Mouse (Mus musculus) layer of hippocampus, adult 2 months (tissue): ENCODE results near the gene Itprip. TPM values are rescaled to one million over a fixed set of nuclear protein-coding genes. Genes with fewer than 3 reads are reported as not detected.
A peak's percentile ranks its signal among the peaks of the same experiment; 100 is the strongest.

Experiments used
- DNase-seq, 2 experiments: peaks; one replicate each; pipeline ENCODE4 v3.0.0; 2022; ENCODE audit warnings: low spot score in 2 of 2
- H3K27ac ChIP-seq: fragments of 200-600 bp; 2 replicates; pipeline ENCODE4 v1.8.1; 2022
- H3K4me3 ChIP-seq: fragments of 200-600 bp; 2 replicates; pipeline ENCODE4 v1.8.1; 2022; ENCODE audit warnings: mild to moderate bottlenecking
- CTCF ChIP-seq: fragments of 200-600 bp; conservative IDR thresholded peaks from 2 replicates; pipeline ENCODE4 v1.8.1; 2022; ENCODE audit warnings: antibody characterized with exemption, mild to moderate bottlenecking, moderate library complexity
- total RNA-seq, 2 experiments: library from RNA; stranded (reverse); gene quantifications; 2 replicates each; pipeline ENCODE4 v1.2.3; 2021

Gene Itprip
- total RNA-seq, 2 experiments from 2014 or later = 1.2 to 1.9 TPM

DNA sequence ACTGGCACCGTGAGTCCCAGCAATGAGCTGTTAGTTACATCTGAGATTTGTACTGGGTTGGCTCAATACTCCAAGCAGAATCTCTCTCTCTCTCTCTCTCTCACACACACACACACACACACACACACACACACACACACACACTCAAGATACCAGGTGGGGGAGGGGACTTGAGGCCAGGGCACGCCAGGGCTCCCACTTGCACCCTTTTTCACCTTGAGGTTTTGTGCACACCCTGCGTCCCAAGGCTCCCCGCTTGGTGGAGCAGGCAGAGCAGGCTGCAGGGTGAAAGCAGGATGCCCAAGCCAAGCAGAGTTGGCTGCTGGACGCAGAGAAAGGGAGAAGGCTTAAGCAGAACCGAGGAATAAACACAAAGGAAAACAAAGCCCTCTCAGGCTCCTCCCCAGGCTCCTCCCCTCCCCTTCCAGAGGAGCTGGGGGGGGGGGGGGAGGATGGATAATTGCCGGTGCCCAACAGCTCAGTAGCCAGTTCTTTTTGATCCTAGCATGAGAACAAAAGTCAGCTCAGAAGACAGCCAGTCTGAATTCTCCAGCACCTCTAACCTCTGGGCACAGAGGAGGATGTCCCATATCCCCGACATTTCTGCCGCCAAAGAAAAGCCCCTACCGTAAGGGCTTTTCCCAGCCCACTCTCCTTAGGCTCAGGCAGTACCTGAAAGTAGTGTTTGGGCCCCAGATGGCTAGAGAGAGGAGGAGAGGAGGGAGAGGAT is 9.5 kb downstream of the Itprip start:
- TF ChIP-seq CTCF = no peak
- Histone ChIP-seq H3K27ac (no peak overlapping the region), H3K4me3 (no peak overlapping the region)
- no peak for DNase-seq

DNA sequence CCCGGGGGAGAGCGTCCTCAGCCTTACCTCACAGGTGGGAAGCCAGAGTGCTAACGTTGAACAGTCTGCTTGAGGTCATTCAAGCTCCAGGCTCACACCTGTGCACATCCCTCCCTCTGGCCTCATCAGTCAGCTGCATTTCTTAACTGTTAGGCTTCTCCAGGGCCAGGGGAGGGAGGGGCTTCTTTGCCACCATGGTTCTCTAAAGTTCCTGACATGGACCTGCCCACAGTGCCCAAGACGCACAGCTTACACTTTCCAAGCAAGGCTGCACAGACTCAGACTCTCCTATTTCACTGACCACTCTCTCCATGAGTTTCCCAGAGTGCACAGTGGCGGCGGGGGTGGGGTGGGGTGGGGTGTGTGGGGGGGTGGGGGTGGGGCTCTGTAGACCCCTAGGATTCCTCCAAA is 10.1 kb downstream of the Itprip start:
- DNase-seq = no peak
- no peak overlapping the region for H3K27ac ChIP-seq
- H3K4me3 ChIP-seq = no peak overlapping the region
- no peak for TF ChIP-seq CTCF

DNA sequence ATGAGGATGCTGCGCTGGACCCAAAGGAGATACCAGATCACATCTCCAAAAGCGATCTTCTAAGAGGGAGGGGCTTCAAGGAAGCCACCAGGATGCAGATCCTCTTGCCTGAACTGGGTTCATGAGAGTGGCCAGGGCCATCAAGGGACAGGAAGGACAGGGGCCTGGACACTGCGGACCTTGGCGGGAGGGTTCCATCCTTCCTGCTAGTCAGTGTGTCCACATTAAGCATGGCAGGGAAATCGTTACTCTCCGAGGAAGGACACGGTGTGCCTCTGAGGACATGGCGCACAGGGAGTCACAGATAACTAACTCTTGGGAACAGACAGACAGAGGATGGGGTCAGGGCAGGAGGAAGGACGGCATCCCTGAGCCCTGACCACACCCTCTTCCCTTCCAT is 11.5 kb downstream of the Itprip start:
- Histone ChIP-seq H3K27ac (no peak overlapping the region), H3K4me3 (no peak overlapping the region)
- TF ChIP-seq CTCF = no peak
- DNase-seq = no peak

DNA sequence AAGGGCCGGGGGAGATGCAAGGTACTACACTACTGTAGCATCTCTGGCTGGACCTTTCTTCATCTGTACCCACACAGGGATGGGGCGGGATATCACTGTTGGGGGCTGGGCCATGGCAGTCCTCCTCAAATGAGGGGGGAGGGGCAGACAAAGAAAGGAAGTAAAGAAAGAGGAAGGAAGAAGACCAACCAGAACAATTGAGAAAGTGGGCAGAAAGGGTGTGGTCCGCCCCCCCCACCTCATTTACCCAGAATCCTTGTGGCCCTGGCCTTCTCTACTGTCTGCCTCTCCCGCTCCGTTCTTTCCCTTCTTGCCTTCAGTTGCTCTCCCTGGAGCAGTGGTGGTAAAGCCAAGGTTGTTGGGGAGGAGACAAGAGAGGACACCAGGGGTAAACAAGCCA is 13.5 kb downstream of the Itprip start:
- no peak overlapping the region for H3K27ac ChIP-seq
- TF ChIP-seq CTCF = no peak
- H3K4me3 ChIP-seq = no peak overlapping the region
- no peak for DNase-seq

DNA sequence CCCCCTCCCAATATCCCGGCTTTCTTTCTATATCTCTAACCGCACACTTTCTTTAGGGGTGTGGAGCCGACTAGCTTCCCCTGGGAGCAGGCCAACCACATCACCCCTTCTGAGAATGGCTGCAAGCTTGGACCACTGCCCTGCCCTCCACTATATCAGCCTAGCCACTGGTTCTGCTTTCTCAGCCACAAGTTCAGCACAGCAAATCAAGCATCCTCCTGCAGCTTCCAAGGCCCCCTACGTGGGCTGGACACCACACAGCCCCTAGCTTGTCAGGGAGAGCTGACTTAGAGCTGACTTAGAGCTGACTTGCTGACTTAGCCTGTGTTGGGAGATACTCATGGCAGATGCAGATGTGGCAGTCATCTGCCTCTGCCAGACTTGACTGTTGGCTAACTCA is 14.0 kb downstream of the Itprip start:
- Histone ChIP-seq H3K4me3 (no peak overlapping the region), H3K27ac (no peak overlapping the region)
- DNase-seq = no peak
- TF ChIP-seq CTCF = no peak

DNA sequence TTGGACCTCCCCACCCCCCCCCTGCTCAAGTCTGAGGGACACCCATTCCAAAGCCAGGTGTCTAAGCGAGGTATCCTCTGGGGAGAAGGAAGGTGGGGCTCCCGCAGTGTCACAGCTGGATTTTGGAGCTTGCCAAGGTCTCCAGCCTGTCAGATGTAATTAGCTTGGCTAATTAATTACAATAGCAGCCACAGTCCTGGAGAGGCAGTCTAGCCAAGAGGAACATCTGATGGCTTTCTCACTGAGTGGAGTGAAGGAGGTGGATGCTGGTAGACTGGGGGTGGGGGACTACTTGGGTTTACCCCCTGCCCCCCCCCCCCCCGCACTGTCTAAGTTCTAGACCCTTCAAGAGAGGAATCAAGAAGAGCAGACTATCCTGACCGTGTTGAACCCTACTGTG is 15.4 kb downstream of the Itprip start:
- no peak overlapping the region for H3K4me3 ChIP-seq
- no peak overlapping the region for H3K27ac ChIP-seq
- no peak for TF ChIP-seq CTCF
- DNase-seq = no peak

DNA sequence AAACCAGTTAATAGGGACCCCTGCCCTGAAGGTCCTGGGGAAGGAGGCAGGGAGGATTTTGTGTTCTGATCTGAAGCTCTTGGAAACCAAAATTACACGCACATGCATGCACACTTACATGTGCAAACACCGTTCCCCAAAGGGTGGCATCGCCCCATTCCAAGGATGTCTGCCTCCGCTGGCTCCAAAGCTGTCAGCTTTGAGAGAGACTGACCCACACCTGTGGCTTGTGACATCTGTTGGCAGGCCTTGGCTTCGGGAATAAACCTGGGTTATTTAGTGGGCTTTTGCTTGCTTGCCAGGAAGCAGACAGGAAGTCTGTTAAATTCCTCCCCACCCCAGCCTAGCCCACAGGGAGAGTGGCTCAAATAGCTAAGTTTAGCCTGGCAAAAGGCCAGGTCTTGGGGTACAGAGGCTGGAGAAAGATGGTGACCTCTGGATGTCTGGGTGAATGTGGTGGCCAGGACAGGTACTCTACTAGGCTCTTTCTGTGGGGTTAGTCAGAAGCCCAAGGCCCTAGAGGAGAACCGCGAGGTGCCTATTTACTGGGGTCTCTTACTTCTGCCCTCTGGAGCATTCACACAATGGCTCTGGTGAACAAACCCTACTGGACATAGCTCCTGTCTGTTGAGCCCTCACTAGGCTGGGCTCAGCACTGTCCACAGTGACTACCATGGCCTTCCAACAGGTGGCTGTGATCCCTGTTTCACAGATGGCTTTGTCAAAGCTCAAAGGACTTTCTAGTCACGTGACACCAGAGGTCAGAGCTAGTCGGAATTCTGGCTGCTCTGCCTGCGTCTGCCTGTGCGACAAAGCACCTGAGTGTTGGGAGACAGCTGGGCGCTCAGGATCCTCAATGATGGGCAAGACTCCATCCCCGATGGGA is 16.5 kb downstream of the Itprip start:
- DNase-seq = no peak
- no peak for TF ChIP-seq CTCF
- Histone ChIP-seq H3K4me3 (no peak overlapping the region), H3K27ac (no peak overlapping the region)

DNA sequence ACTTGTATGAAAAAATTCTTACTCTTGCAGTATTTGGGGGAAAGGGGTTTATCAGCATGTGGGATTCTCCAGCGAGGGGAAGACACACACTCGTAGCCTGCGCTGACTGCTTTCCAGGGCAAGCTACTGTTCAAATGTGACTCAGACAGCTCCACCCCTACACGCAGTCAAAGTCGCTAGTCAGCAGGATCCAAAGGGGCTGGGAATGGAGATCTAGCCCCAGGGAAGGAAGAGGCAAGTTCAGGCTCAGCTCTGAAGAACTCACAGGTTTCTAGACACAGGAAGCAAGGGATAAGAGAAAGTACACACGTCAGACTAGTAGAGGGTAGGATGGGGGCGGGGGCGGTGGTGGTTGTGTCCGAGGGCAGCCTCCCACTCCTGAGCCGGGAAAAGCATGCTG is 18.5 kb downstream of the Itprip start:
- H3K4me3 ChIP-seq = no peak overlapping the region
- no peak for TF ChIP-seq CTCF
- no peak overlapping the region for H3K27ac ChIP-seq
- no peak for DNase-seq

DNA sequence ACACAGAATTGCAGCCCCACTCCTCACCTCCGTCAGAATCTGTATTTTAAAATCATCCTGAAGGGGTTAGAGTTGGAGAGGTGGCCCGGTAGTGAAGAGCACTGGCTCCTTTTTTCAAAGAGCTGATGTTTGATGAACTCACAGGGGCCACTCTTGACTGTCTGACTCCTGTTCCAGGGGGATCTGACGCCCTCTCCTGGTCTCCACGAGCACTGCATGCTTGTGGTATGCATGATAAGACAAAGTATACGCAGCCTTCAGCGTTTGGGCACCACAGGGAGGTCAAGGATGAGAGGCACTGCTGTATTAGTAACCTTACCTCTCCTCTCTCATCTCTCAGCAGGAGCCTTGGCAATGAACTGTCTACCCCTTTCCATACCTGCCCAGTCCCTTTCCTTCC is 19.1 kb downstream of the Itprip start:
- H3K4me3 ChIP-seq = no peak overlapping the region
- peak; percentile 40 for TF ChIP-seq CTCF
- no peak for DNase-seq
- no peak overlapping the region for H3K27ac ChIP-seq

DNA sequence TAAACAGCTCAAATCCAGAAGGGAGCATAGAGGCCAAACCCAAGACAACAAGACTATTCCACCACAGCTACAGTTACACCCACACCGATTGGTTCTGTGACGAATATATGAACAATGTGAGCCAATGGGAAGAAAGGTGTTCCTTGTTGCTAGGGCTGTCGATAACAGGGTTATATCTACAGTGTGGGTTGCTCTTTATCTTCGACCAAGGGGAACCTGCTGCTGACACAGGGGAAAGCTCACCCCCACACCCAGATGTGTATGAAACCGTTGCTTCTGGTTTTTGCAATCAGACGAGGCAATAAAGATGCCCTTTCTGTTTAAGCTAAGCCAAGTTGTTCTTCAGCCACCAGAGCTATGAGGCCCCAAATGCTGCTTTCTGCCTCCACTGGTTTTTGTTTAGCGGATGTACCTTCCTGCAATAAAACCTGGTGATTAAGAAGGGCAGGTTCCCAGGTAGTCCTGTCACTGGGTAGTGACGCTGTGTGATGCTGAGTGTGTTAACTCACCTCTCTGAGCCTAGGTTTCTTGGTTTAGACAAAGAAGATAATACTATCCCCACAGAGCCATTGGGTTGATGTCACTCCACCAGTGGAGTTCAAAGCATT is 20.5 kb downstream of the Itprip start:
- TF ChIP-seq CTCF = no peak
- DNase-seq = no peak
- Histone ChIP-seq H3K4me3 (no peak overlapping the region), H3K27ac (no peak overlapping the region)

DNA sequence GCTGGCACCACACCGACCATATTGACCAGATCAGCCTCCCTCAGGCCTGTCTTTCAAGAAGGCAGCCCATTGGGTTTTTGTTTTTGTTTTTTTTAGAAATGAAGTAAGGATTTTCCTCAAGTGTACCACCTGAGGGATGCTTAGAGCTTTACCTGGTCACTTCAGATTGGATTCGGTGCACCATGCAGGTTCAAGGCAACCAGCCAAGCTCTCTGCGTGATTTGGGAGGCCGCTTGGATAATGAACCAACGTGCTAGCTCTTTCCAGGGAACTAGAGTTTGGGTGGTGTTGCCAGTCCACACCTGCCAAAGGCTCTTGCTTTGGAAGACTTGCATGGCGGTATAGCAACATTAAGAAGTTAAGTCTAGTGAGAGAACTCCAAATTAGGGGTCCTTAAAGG is 26.0 kb downstream of the Itprip start:
- no peak for DNase-seq
- Histone ChIP-seq H3K4me3 (no peak overlapping the region), H3K27ac (no peak overlapping the region)
- TF ChIP-seq CTCF = no peak

DNA sequence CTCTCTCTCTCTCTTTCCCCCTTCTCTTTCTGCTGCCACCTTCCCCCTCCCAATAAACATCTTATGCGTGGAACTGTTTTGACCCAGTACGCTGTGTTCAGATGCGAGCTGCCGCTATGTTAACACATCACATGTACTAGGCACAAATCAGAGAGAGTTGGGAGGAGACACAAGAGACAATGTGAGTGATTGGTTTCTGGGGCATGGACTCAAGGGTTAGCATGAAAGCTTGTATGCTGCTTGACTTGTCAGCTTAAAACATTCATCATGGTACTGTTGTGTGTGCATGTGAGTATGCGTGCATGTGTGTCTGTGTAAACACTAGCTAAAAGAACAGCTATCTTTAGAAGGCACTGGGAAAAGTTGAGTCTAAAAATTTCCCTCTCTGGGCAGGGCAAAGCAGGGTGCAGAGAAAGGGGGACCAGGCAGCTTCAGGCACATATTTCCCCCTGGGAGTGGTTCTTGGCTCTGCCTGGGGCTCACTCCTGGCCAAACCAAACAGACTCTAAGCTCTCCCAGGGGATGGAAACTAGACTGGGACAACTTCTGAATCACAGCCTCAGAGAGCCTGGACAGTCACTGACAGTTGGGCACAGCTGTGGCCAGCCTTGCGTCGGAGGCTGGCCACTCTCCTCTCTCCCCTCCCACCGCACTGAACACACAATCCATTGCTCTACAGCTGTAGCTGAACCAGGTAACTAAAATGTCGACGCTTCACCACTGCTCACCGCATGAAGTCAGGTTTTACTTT is 27.4 kb downstream of the Itprip start:
- no peak for DNase-seq
- no peak for TF ChIP-seq CTCF
- Histone ChIP-seq H3K27ac (no peak overlapping the region), H3K4me3 (no peak overlapping the region)
